Mouse (Mus musculus) brain, embryonic 14.5 days (tissue): Measurements from ENCODE around the gene Lgr4.

Source experiments
- CTCF ChIP-seq: fragments of 200-500 bp; IDR thresholded peaks from 2 replicates; pipeline ENCODE4 v1.5.1; 2012; ENCODE audit warnings: inconsistent platforms, mild to moderate bottlenecking, moderate library complexity, borderline replicate concordance; ENCODE audit not compliant: insufficient read depth, insufficient read length; ENCODE audit errors: extremely low read depth
- POLR2A ChIP-seq: fragments of 200-500 bp; IDR thresholded peaks from 2 replicates; pipeline ENCODE4 v1.6.1; 2012; ENCODE audit warnings: mild to moderate bottlenecking, inconsistent platforms, borderline replicate concordance; ENCODE audit not compliant: poor library complexity, insufficient read depth, insufficient read length, severe bottlenecking; ENCODE audit errors: extremely low read depth

GRCm38 (mm10) chr2:109945532-109945931, 28.1 kb downstream of the Lgr4 start:
- no peak for TF ChIP-seq CTCF
- no peak for TF ChIP-seq POLR2A
